ENCODE assay signal across 17 mouse cellular contexts in genomic region chr9:116400270-116400669, GRCm38 (mm10).
A peak's percentile ranks its signal among the peaks of the same experiment; 100 is the strongest.
DNase-seq lines count a peak whose midpoint lies in the region; ATAC-seq lines count a peak whose summit lies in the region.
"Had no signal": no experiment of that assay in that cellular context is flagged by ENCODE, and none has a peak within 500 bp of the region (broad histone marks: within the 10 kb centered on the region; RNA-seq: fewer than 3 reads in every experiment).

No protein-coding gene starts in this region.

- ATAC-seq in liver, embryonic 11.5 days (replicated peaks; ENCODE audit: low FRiP score): 0 out of 2 replicates have a peak, but pooled peaks have one; percentile 36
- ATAC-seq in megakaryocyte, adult 5-6 weeks (ENCODE audit: poor library complexity, severe bottlenecking): peak; percentile 21; the same call in 1 of the 2 replicates
- ATAC-seq: activated CD4-positive, CD25-positive, alpha-beta regulatory T cell, adult 4 months; forebrain, embryonic 14.5 days had no signal

- H3K9me3 ChIP-seq in liver, embryonic 11.5 days (ENCODE audit: control insufficient read depth, low read length): no peaks in the 10 kb centered on the region
- H3K9me3 ChIP-seq: embryonic facial prominence, embryonic 12.5 days; neural tube, embryonic 12.5 days had no signal

- WGBS in liver, embryonic 11.5 days: 41% methylated on average over 2 of the region's 2 CpGs

- no peak overlapping the region for H3K4me3 ChIP-seq in liver, embryonic 11.5 days (ENCODE audit: low read depth, low read length)
- H3K4me3 ChIP-seq: embryonic facial prominence, embryonic 12.5 days; neural tube, embryonic 12.5 days had no signal

- no peaks in the 10 kb centered on the region for H3K36me3 ChIP-seq in liver, embryonic 11.5 days (ENCODE audit: control insufficient read depth, insufficient read depth, low read length)
- H3K36me3 ChIP-seq: embryonic facial prominence, embryonic 12.5 days; neural tube, embryonic 12.5 days had no signal

- no peak overlapping the region for H3K9ac ChIP-seq in liver, embryonic 11.5 days (ENCODE audit: low read depth, low read length)
- H3K9ac ChIP-seq: embryonic facial prominence, embryonic 12.5 days; neural tube, embryonic 12.5 days had no signal

- H3K4me1 ChIP-seq in liver, embryonic 11.5 days (replicated peaks; ENCODE audit: control insufficient read depth, insufficient read depth, low read length): no peaks in the 10 kb centered on the region; the same call in 1 of the 2 replicates
- H3K4me1 ChIP-seq: embryonic facial prominence, embryonic 12.5 days; neural tube, embryonic 12.5 days had no signal

- no peak overlapping the region for H3K27ac ChIP-seq in liver, embryonic 11.5 days (ENCODE audit: low read depth, low read length)
- H3K27ac ChIP-seq: embryonic facial prominence, embryonic 12.5 days; neural tube, embryonic 12.5 days had no signal

- H3K4me2 ChIP-seq in liver, embryonic 11.5 days: no peak overlapping the region
- H3K4me2 ChIP-seq: embryonic facial prominence, embryonic 12.5 days; midbrain, embryonic 11.5 days; neural tube, embryonic 12.5 days had no signal

- DNase-seq in embryo, embryonic 10 days (ENCODE audit: low spot score): peak; percentile 24
- no peak for DNase-seq in embryo, embryonic 11 days
- no peak for DNase-seq in liver, embryonic 11.5 days (ENCODE audit: low spot score)
- no peak for DNase-seq in liver
- peak; percentile 64 for DNase-seq in ES-CJ7 (ENCODE audit: low read depth, low spot score)
- no peak for DNase-seq in ovary, postnatal 36 days (ENCODE audit: low spot score)
- DNase-seq in yolk sac, embryonic 10.5 days (ENCODE audit: low spot score): no peak
- DNase-seq: cerebellum, adult 18-20 months; heart, postnatal 36 days; kidney, adult 9 months; thymus, postnatal 36 days had no signal

- H3K27me3 ChIP-seq in liver, embryonic 11.5 days (replicated peaks; ENCODE audit: control insufficient read depth, insufficient read depth, low read length): no peaks in the 10 kb centered on the region
- H3K27me3 ChIP-seq: embryonic facial prominence, embryonic 12.5 days; neural tube, embryonic 12.5 days had no signal

Comparison
In these comparisons a context has a peak if more than half of its experiments do, and no peak if none do; other contexts are left out.
1. DNase-seq: peak in embryo, embryonic 10 days (single experiment) and ES-CJ7 (single experiment); none in embryo, embryonic 11 days (single experiment), liver, embryonic 11.5 days (single experiment), liver (single experiment), ovary, postnatal 36 days (single experiment) and yolk sac, embryonic 10.5 days (single experiment).